Mouse (Mus musculus) embryonic fibroblast, embryonic 13.5 days (primary cell): ENCODE results near the gene Vmn2r25.
"Not testable (repeated sequence)": the region's sequence is repeated elsewhere in the genome, so short reads cannot be mapped to it uniquely, and the experiment has no call there.

Source experiments
- CTCF ChIP-seq: IDR thresholded peaks from 2 replicates; pipeline ENCODE4 v1.5.1; 2011; ENCODE audit warnings: mild to moderate bottlenecking, control low read depth, low read length, moderate library complexity, borderline replicate concordance; ENCODE audit not compliant: insufficient read depth
- POLR2A ChIP-seq: IDR thresholded peaks from 2 replicates; pipeline ENCODE4 v1.6.1; 2011; ENCODE audit warnings: low read depth, mild to moderate bottlenecking, control low read depth, low read length, moderate library complexity

DNA sequence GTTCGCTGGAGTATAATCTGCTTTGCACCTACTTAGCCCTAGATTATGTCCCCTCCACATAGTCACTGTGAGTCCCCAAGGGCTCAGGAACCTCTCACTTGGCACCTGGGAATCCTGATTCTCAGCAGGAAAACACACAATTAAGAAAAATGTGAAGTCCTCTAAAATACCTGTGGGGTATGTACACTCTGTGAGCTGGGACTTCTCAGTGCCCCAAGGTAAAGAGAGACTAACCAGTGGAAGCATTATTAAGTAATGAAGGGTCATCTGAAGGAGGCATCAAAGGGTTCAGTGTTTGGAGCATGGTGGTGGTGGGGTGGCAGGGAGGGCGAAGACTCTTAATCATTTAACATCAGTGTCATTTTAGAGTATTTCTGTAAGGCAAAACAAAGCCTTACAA is at the start of gene Vmn2r25:
- TF ChIP-seq CTCF, POLR2A: not testable (repeated sequence)
